Mouse (Mus musculus) olfactory bulb, adult 2 months (tissue): ENCODE measurements around the gene Klhl2.

Source experiments
- CTCF ChIP-seq: fragments of 200-500 bp; IDR thresholded peaks from 2 replicates; pipeline ENCODE4 v1.5.1; 2012; ENCODE audit warnings: low read depth, mild to moderate bottlenecking, low read length, moderate library complexity; ENCODE audit not compliant: insufficient read depth
- POLR2A ChIP-seq: fragments of 200-500 bp; IDR thresholded peaks from 2 replicates; pipeline ENCODE4 v1.6.1; 2012; ENCODE audit warnings: mild to moderate bottlenecking, low read depth, low read length, moderate library complexity; ENCODE audit not compliant: insufficient read depth

- TF ChIP-seq POLR2A = no peak
- no peak for TF ChIP-seq CTCF
Measured at GRCm38 (mm10) chr8:64735161-64735560, 114.7 kb downstream of the Klhl2 start.
